Mouse (Mus musculus) liver, postnatal 0 days (tissue): ENCODE measurements around the gene Tomm22. TPM values are rescaled to one million over a fixed set of nuclear protein-coding genes. Genes with fewer than 3 reads are reported as not detected.
A peak's percentile ranks its signal among the peaks of the same experiment; 100 is the strongest.

ENCODE experiments used
- ATAC-seq: fragments of 200-750 bp; cut with Nextera tagmentation; 2 replicates; pipeline ENCODE4 v1.8.0; 2017; ENCODE audit warnings: mild to moderate bottlenecking, moderate library complexity
- DNase-seq: peaks from one replicate; pipeline ENCODE4 v3.0.0-alpha.2; 2016
- H3K27ac ChIP-seq: fragments of 300-500 bp; sonication (generic); 2 replicates; pipeline ENCODE4 v1.5.1; 2014; ENCODE audit warnings: antibody characterized with exemption, moderate library complexity, mild to moderate bottlenecking, low read depth
- H3K27me3 ChIP-seq: fragments of 300-500 bp; sonication (generic); 2 replicates; pipeline ENCODE4 v1.6.1; 2014; ENCODE audit warnings: low read length, control low read depth, mixed read lengths; ENCODE audit not compliant: insufficient read depth
- H3K36me3 ChIP-seq: fragments of 300-500 bp; sonication (generic); replicated peaks from 2 replicates; pipeline ENCODE4 v1.6.1; 2014; ENCODE audit warnings: mild to moderate bottlenecking, control low read depth, low read length, moderate library complexity, mixed read lengths; ENCODE audit not compliant: insufficient read depth
- H3K4me1 ChIP-seq: fragments of 300-500 bp; sonication (generic); 2 replicates; pipeline ENCODE4 v1.6.1; 2014; ENCODE audit warnings: antibody characterized with exemption, mild to moderate bottlenecking, control low read depth; ENCODE audit not compliant: insufficient read depth
- H3K4me2 ChIP-seq: fragments of 300-500 bp; sonication (generic); 2 replicates; pipeline ENCODE4 v1.6.1; 2014; ENCODE audit warnings: low read depth, mild to moderate bottlenecking, low read length, moderate library complexity, mixed read lengths
- H3K4me3 ChIP-seq: fragments of 300-500 bp; sonication (generic); 2 replicates; pipeline ENCODE4 v1.5.1; 2014; ENCODE audit warnings: low read depth, low read length
- H3K9ac ChIP-seq: fragments of 300-500 bp; sonication (generic); replicated peaks from 2 replicates; pipeline ENCODE4 v1.6.1; 2014; ENCODE audit warnings: mild to moderate bottlenecking, moderate library complexity
- H3K9me3 ChIP-seq: fragments of 300-500 bp; sonication (generic); 2 replicates; pipeline ENCODE4 v1.6.1; 2016; ENCODE audit warnings: mild to moderate bottlenecking, control low read depth, low read length, mixed read lengths
- CTCF ChIP-seq: sonication (generic); IDR thresholded peaks from 2 replicates; pipeline ENCODE4 v1.5.1; 2016; ENCODE audit warnings: antibody characterized with exemption, low read depth
- EP300 ChIP-seq: IDR thresholded peaks from 2 replicates; pipeline ENCODE4 v1.6.1; 2016; ENCODE audit warnings: antibody characterized with exemption, low read depth, mild to moderate bottlenecking
- WGBS: fragments of 180-500 bp; shearing (Covaris S2); extraction: QIAGEN DNeasy Blood & Tissue Kit; methylation state at CpG from one replicate; pipeline ENCODE4 v1.1.7; 2014; ENCODE audit not compliant: insufficient replicate concordance; 5-methylcytosine and 5-hydroxymethylcytosine counted together
- polyA plus RNA-seq: library from polyadenylated mRNA; unstranded; fragments of >200 nt; fragmentation: Nextera tagmentation; extraction: Ambion mirVana; gene quantifications from 2 replicates; pipeline ENCODE4 v1.2.1, GENCODE M21; 2015

Tomm22 gene
- polyA plus RNA-seq, result 123 and 126 TPM in 2 replicates

DNA sequence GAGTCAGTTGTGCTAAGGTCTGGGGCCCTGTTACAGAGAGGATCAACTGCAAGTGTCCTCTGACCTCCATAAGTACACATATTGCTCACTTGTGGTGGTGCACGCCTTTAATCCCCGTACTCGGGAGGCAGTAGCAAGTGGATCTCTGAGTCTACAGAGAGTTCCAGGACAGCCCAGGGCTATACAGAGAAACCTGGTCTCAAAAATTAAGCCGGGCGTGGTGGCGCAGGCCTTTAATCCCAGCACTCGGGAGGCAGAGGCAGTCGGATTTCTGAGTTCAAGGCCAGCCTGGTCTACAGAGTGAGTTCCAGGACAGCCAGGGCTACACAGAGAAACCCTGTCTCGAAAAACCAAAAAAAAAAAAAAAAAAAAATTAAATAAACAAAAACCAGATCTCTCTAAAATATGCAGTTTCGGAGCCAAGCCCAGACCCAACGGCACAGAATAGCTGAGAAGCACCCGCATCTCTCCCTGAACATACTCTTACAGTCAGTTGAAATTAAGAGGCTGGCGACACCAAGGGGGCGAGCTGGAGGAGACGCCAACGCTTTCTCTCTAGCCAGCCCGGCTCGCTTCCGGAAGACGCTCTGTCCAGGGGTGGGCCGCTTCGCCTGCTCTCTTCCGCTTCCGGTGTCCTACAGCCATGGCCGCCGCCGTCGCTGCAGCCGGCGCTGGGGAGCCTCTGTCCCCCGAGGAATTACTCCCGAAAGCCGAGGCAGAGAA, at the start of gene Tomm22:
TSS of gene Tomm22 (plus strand) at position 613 of the 723 bp plus-strand sequence.
- no peaks in the 10 kb centered on the region for H3K9me3 ChIP-seq
- 16% methylated on average over 33 of the region's 33 CpGs for WGBS
- peak; percentile 96 for ATAC-seq
- peaks cover 9% of the 10 kb centered on the region for H3K4me1 ChIP-seq
- peak within 1 kb of the TSS; percentile 82 for H3K4me3 ChIP-seq
- H3K9ac ChIP-seq, result peak within 1 kb of the TSS; percentile 80
- H3K4me2 ChIP-seq, result peak within 1 kb of the TSS; percentile 79
- H3K36me3 ChIP-seq, result peaks cover 24% of the 10 kb centered on the region
- DNase-seq, result peak; percentile 93
- peak within 1 kb of the TSS; percentile 61 for H3K27ac ChIP-seq
- H3K27me3 ChIP-seq, result no peaks in the 10 kb centered on the region
- peak; percentile 56; the same call in 1 of the 2 replicates for TF ChIP-seq EP300
- TF ChIP-seq CTCF, result peak; percentile 75

DNA sequence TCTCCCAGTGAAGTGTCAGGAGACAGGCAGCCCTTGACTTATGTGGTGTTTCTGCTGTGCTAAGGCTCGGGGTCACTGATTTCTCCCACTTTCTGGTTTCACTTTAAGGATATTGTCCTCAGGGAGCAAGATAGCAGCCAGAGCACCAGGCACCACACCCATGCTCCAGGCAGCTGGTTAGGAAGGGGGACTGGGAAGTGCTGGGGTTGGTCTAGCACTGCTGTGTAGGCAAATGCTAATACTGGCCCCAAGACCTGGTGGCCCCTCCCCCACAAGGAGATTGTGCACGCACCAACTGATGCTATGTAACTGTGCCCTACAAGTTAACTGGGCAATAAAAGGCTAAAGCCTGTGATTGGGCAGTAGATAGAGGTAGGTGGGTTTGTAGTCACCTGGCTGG, 40.2 kb upstream of the Tomm22 start:
- Histone ChIP-seq H3K9me3 (no peaks in the 10 kb centered on the region), H3K27me3 (no peaks in the 10 kb centered on the region), H3K4me1 (no peaks in the 10 kb centered on the region), H3K4me2 (no peak overlapping the region), H3K4me3 (no peak overlapping the region), H3K27ac (no peak overlapping the region), H3K36me3 (no peaks in the 10 kb centered on the region), H3K9ac (no peak overlapping the region)
- ATAC-seq, result no peak
- TF ChIP-seq EP300 (no peak), CTCF (no peak)
- DNase-seq, result no peak
- 68% methylated on average over 2 of the region's 2 CpGs for WGBS

DNA sequence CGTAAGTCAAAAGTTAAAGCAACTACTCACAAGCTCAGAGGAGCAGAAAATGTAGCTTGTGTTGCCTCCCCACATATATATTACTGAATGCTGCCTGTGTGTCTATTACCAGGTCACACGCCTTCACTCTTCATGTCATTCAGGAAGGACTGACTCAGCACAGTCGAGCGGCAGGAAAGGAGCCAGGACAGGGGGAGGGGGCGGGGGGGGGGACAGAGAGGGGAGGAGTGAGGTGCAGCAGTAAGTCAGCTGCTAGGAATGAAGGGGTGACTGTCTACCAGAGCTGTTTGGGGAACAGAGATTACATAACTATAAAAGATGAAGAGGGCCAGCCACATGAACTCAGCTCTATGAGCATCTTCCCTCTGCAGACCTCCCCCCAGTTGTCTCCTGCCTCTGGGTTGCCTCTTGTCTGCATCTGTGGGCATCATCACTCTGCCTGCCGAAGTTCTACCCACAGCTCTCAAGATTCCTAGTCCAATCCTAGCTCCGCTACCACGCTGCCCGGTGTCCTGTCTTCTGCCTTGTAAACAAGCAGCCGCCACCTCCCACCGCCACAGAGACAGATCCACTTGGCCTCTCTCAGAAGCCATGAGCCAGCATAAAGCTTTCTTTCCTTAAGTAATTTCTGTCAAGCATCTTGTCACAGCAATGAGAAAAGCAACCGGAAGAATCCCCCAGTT, 29.4 kb upstream of the Tomm22 start:
- no peak for TF ChIP-seq CTCF
- no peak for TF ChIP-seq EP300
- 59% methylated on average over 11 of the region's 12 CpGs for WGBS
- no peak for ATAC-seq
- Histone ChIP-seq H3K4me2 (no peak overlapping the region), H3K9ac (no peak overlapping the region), H3K4me3 (no peak overlapping the region), H3K9me3 (no peaks in the 10 kb centered on the region), H3K27ac (no peak overlapping the region), H3K36me3 (no peaks in the 10 kb centered on the region), H3K4me1 (no peaks in the 10 kb centered on the region), H3K27me3 (no peaks in the 10 kb centered on the region)
- DNase-seq, result no peak

DNA sequence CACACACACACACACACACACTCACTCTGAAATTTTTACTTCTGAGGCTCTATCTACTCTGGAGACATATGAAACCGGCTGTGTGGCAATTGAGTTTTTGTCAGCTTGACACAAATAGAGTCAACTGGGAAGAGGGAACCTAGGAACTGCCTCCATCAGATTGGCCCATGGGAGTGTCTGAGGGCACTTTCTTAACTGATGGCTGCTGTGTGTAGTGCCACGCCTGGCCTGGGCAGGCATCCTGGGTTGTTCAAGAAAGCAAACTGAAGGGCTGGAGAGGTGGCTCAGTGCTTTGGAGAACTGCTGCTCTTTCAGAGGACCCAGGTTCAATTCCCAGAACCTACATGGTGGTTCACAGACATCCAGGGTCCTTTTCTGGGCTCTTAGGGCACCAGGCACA, 25.2 kb upstream of the Tomm22 start:
- H3K4me3 ChIP-seq, result no peak overlapping the region
- H3K36me3 ChIP-seq, result no peaks in the 10 kb centered on the region
- H3K9me3 ChIP-seq, result no peaks in the 10 kb centered on the region
- H3K9ac ChIP-seq, result no peak overlapping the region
- TF ChIP-seq CTCF (no peak), EP300 (no peak)
- no peak for ATAC-seq
- H3K4me1 ChIP-seq, result no peaks in the 10 kb centered on the region
- no peak for DNase-seq
- 59% methylated on average over 2 of the region's 2 CpGs for WGBS
- no peak overlapping the region for H3K4me2 ChIP-seq
- no peak overlapping the region for H3K27ac ChIP-seq
- no peaks in the 10 kb centered on the region for H3K27me3 ChIP-seq

DNA sequence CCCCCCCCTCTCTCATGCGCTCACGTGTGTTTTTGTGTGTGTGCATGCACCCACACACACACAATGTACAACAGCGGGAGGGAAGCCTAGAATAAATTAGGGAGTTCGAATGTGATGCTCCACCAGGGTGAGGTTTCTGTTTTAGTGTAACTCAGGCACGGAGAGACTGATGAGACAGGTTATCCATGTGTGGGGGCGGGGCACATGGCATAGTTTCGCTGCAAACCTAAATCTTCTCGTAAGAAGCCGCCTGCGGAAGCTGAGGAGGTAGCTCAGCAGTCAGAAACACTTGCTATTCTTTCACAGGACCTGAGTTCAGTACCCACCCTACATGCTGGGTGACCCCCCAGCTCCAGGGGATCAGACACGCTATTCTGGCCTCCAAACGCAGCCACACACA, 22.5 kb upstream of the Tomm22 start:
- Histone ChIP-seq H3K9ac (no peak overlapping the region), H3K27ac (no peak overlapping the region), H3K4me3 (no peak overlapping the region), H3K4me1 (no peaks in the 10 kb centered on the region), H3K9me3 (0 out of 2 replicates have a peak, but pooled peaks cover 3% of the 10 kb centered on the region), H3K27me3 (no peaks in the 10 kb centered on the region), H3K36me3 (no peaks in the 10 kb centered on the region), H3K4me2 (no peak overlapping the region)
- DNase-seq (no peak), ATAC-seq (no peak)
- TF ChIP-seq EP300 (no peak), CTCF (no peak)
- 74% methylated on average over 12 of the region's 12 CpGs for whole genome bisulfite sequencing

DNA sequence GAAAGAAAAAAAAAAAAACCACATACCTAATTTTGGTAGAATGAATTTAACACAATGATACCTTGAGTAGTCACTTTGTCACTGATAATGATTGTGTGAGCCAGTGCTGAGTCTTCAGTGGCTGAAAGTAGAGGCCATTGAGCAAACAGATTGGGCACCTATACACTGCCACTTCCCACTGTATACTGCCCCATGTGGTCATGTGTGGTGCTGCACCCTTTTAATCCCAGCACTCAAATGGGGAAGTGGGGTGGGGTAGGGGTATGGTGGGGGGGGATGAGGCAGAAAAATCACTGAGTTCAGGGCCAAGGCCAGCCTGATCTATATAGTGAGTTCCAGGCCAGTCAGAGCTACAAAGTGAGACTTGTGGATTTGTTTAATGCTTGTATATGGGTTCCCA, 20.1 kb upstream of the Tomm22 start:
- H3K27ac ChIP-seq, result no peak overlapping the region
- no peak overlapping the region for H3K4me3 ChIP-seq
- ATAC-seq (peak; percentile 38; the same call in 1 of the 2 replicates), DNase-seq (peak; percentile 67)
- H3K4me1 ChIP-seq, result no peaks in the 10 kb centered on the region
- no peak for TF ChIP-seq EP300
- TF ChIP-seq CTCF, result peak; percentile 78
- H3K36me3 ChIP-seq, result no peaks in the 10 kb centered on the region
- H3K9ac ChIP-seq, result no peak overlapping the region
- H3K27me3 ChIP-seq, result no peaks in the 10 kb centered on the region
- H3K4me2 ChIP-seq, result no peak overlapping the region
- 0 out of 2 replicates have a peak, but pooled peaks cover 3% of the 10 kb centered on the region for H3K9me3 ChIP-seq
